ENCODE assay signal across 10 mouse cellular contexts in genomic region chr17:74458711-74459408, GRCm38 (mm10). TPM values are rescaled to one million over a fixed set of nuclear protein-coding genes. Genes with fewer than 3 reads are reported as not detected.
DNase-seq lines count a peak whose midpoint lies in the region; TF ChIP-seq lines count a peak whose summit lies in the region.
"Had no signal": no experiment of that assay in that cellular context is flagged by ENCODE, and none has a peak within 500 bp of the region (broad histone marks: within the 10 kb centered on the region; RNA-seq: fewer than 3 reads in every experiment).

Gene Nlrc4, minus strand, starts transcription at chr17:74459142.

- H3K27ac ChIP-seq in gastrocnemius, adult 2 months: no peak within 1 kb of the TSS
- peak within 1 kb of the TSS; percentile 44 for H3K27ac ChIP-seq in spleen, adult 2 months (ENCODE audit: insufficient read depth, low read length)
- H3K27ac ChIP-seq: heart, embryonic 15.5 days; limb, embryonic 15.5 days had no signal

- H3K4me3 ChIP-seq in gastrocnemius, adult 2 months: peak within 1 kb of the TSS; percentile 5; the same call in 1 of the 2 replicates
- H3K4me3 ChIP-seq in spleen, adult 2 months (ENCODE audit: extremely low read depth, insufficient read depth, insufficient read length): peak within 1 kb of the TSS; percentile 48
- H3K4me3 ChIP-seq: heart, embryonic 15.5 days; limb, embryonic 15.5 days had no signal

- no peaks in the 10 kb centered on the region for H3K27me3 ChIP-seq in spleen, adult 2 months (ENCODE audit: control insufficient read depth, insufficient read depth, low read length)
- H3K27me3 ChIP-seq: heart, embryonic 15.5 days; limb, embryonic 15.5 days had no signal

- no peak for TF ChIP-seq CTCF in gastrocnemius, adult 2 months (IDR thresholded peaks at IDR 0.05)
- TF ChIP-seq CTCF in spleen, adult 2 months (IDR thresholded peaks at IDR 0.05; ENCODE audit: extremely low read depth, insufficient read depth, insufficient read length, insufficient replicate concordance): no peak

- H3K4me1 ChIP-seq in spleen, adult 2 months (ENCODE audit: control insufficient read depth, insufficient read depth, insufficient read length): peaks cover 5% of the 10 kb centered on the region; the same call in 1 of the 2 replicates
- H3K4me1 ChIP-seq: heart, embryonic 15.5 days; limb, embryonic 15.5 days had no signal

- intact Hi-C loops in gastrocnemius, adult 2 months (cut with DNase I): no loop called here
- intact Hi-C loops in gastrocnemius, postnatal 14 days (cut with DNase I; ENCODE audit: low total_unique reads): no loop called here

- H3K36me3 ChIP-seq in spleen, adult 2 months (ENCODE audit: control insufficient read depth, insufficient read depth, low read length): no peaks in the 10 kb centered on the region
- H3K36me3 ChIP-seq: heart, embryonic 15.5 days; limb, embryonic 15.5 days had no signal

- WGBS in spleen, adult 2 months: 42% methylated on average over 8 of the region's 8 CpGs
- 19% methylated on average over 8 of the region's 8 CpGs for WGBS in large intestine, adult 2 months

- DNase-seq in gastrocnemius, adult 2 months: no peak
- no peak for DNase-seq in gastrocnemius, postnatal 14 days
- peak in 1 of 2 experiments; percentile 53 for DNase-seq in spleen, adult 2 months (ENCODE audit: low read depth in 1 of 2, low spot score in 2 of 2)
- DNase-seq in spleen, postnatal 14 days (ENCODE audit: low spot score in 2 of 2): no peak
- peak; percentile 58 for DNase-seq in large intestine, adult 2 months (ENCODE audit: low read depth, low spot score)
- peak; percentile 33 for DNase-seq in yolk sac, embryonic 10.5 days (ENCODE audit: low spot score)
- DNase-seq in c-Kit-positive CD71-positive TER-119-positive erythroid progenitor cells, embryonic 14.5 days (ENCODE audit: low spot score): no peak
- no peak for DNase-seq in thymus, postnatal 36 days

- TF ChIP-seq POLR2A in spleen, adult 2 months (IDR thresholded peaks at IDR 0.05; ENCODE audit: low read depth, low read length): no peak

RNA-seq across cellular contexts. Expression of gene Nlrc4, which starts in this region (rescaled TPM):
- under 1 TPM; 0.08 TPM for total RNA-seq in gastrocnemius, adult 2 months (2021)
- under 1 TPM; 0.09 to 0.14 TPM for total RNA-seq in gastrocnemius, postnatal 14 days (2021)
- polyA plus RNA-seq in spleen, adult 2 months (2012; rRNA removed): 1.4 and 2.0 TPM in 2 replicates
- polyA plus RNA-seq in large intestine, adult 2 months (2012; rRNA removed): 10.1 and 17.9 TPM in 2 replicates

Comparison
In these comparisons a context has a peak if more than half of its experiments do, and no peak if none do; other contexts are left out.
1. DNase-seq: peak in large intestine, adult 2 months (single experiment) and yolk sac, embryonic 10.5 days (single experiment); none in gastrocnemius, adult 2 months (single experiment), gastrocnemius, postnatal 14 days (single experiment), spleen, postnatal 14 days (0 of 2), c-Kit-positive CD71-positive TER-119-positive erythroid progenitor cells, embryonic 14.5 days (single experiment) and thymus, postnatal 36 days (0 of 2).